Mouse (Mus musculus) cerebellum, adult 18-20 months (tissue): Measurements from ENCODE around the gene Cep128.
A peak's percentile ranks its signal among the peaks of the same experiment; 100 is the strongest.

Experiments used
- DNase-seq, 2 experiments: peaks; one replicate each; pipeline ENCODE4 v3.0.0; 2021

Cep128 gene

DNA sequence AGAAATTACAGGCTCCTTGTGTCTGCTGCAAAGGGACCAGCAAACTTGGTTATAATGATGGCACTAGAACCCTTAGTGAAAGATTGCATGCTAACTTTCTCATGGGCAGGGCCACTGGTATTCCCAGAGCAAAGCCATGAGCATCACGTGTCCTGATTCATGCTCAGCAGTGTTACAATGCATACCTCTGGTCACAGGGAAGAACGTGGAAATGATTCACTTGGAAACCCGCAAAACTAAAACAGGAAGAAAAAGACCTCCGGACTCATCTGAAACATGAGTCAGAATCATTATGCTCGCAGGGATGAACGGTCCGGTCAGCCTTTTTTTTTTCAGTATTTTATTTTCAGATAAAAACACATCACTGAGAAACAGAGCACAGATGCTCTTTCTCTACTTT is 78.4 kb downstream of the Cep128 start:
- DNase-seq: no peak

DNA sequence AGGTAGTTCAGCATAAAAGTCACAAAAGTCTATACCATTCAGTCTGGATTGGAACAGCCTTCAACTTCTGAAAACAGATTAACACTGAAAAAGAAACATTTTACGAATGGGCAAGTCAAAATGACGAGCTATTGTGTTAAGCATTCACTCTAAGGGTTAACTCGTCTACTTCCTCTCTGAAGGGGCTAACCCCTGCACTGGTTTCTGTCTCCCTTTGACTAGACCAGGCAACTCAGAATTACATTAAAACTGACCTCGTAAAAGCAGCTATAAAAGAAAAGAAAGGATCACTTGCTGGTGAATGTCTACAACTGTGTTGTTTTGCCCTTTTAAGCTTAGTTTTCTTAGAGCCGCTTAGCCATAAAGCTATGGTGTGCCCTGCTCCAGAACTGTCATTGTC is 79.2 kb downstream of the Cep128 start:
- no peak for DNase-seq

DNA sequence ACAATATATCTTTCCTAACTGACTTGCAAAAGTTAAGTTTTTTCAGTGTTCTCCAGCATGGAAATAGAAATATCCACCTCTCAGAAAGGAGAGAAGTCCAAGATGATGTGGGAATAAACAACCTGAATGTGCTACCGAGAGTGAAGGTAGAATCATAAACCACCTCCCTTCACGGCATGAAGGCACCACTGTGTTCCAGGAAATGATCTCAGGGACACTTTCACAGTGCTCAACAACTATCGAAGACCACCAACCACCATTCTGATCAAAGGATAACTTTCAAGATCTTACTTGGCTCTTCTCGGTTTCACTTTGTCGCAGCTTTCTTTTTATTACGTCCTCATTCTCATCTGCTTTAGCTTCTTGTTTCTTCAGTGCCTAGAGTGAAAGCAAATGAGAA is 85.5 kb downstream of the Cep128 start:
- DNase-seq: no peak

DNA sequence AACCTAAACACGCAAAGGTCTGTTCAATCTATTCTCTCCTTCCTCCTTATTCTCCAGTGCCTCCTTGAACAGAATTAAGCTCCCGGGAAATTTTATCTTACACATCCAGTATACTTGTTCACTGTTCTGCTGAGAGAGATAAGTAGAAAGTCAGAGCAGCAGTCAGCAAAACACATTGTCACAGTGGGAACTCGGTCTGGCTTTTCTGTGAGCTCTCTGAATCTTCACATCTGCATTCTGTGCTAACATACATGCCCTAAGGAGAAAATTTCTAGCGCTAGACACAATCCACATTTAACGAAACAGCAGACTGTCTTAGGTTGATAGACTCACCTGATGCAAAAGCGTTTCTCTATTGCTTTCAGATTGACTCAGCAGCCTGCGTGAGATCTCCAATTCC is 88.3 kb downstream of the Cep128 start:
- no peak for DNase-seq

DNA sequence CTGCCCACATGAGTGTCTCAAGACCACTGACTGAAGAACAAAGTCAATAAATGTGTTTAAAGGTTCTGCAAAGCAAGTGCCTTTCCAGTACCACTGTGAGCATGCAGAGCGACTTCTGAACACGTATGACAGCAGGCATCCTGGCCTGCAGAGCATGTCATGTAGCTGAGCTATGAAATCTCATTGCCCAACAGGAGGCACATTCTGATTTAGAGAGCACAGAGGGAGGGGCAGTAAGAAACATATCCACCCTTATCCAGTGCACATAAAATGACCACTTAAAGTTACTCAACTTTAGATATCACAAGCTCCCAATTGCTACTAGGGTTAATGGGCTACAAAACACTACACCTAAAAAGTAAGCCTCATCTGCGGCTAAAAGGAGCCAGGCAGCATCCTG is 88.8 kb downstream of the Cep128 start:
- no peak for DNase-seq

DNA sequence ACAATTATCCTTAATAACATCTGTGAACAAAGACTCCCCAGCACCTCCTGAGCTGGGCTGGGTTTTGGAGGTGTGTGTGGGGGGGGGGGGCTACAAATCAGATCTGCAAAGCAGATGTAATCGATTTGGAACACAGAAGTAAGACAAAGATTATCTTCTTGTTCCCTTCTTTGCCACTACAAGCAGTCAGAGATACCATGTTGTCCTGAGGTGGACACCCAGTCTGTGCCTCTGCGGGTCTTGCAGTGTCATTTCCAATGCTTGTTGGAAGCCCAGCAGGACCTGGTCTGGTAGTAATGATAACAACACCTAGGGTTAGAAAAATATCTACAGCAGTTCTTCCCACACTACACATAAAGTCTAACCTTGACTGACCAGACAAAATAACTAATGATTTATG is 110.3 kb downstream of the Cep128 start:
- no peak for DNase-seq

DNA sequence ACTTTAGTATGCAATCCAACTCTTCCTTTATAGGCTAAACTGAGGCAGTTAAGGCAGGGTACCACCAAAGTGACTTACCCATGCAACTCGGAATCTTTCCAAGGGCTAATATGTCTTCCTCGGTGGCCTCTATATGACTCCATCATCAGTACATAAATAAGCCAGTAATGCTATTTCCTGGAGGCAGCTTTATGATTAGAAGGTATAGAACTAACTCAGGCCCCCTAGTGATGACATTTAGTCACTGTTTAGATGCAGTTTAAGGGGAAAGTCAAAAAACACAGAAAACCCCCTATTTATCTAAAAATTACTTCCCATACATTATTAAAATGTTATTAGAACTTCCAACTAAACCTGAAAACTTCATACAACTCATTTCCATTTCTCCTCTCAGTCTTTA is 114.6 kb downstream of the Cep128 start:
- DNase-seq: no peak

DNA sequence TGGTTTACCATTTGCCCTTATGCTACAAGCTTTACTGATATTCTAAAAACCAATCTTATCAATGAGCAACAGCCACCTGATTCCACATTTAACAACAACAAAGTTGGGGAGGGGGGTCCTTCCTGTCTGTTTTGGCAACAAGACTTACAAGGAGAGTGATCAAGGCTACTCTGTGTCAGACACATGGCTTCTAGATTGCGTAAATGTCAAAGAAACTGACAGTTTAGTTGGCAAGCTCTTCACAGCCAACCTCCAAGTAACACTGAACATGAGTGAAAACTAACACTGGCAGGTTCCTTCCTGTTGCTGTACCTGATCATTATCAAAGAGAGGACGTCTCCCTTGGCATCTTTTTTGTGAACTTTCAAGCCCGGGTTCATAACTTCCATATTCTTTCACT is 115.2 kb downstream of the Cep128 start:
- no peak for DNase-seq

DNA sequence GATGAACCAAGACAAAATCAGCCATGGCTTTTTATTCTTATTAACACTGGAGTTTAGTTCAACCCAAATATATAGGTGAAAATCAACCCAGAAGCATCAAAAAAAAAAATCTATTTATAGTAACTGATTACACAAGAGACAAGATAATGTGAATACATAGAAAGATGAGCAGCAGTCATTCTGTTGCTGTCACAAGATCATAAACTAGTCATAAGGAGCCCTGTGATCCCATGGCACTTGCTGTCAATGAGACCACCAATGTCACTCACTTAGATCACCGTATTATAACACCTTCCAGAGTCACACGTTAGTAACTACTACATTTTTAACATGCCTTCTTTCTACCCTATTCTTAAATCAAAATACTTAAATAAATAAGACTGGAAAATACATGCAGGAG is 118.2 kb downstream of the Cep128 start:
- DNase-seq: no peak

DNA sequence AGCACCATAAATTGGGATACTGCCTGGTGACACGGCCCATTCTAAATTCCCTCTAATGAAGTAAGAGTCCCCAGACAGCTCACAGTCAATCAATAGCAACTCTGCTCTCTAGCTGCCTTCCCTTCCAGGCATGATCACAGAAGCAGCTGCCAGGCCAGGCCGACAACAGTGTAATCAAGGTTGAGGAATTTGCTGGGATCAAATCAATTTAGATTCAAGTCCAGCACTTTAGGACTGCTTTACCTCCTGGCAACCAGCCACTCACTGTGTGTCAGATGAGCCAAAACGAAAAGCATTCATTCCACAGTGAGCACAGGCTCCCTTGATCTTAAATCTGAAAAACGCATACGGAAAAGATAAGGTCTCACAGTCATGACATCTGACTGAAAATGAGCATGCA is 118.7 kb downstream of the Cep128 start:
- peak; percentile 7 to 12 for DNase-seq

DNA sequence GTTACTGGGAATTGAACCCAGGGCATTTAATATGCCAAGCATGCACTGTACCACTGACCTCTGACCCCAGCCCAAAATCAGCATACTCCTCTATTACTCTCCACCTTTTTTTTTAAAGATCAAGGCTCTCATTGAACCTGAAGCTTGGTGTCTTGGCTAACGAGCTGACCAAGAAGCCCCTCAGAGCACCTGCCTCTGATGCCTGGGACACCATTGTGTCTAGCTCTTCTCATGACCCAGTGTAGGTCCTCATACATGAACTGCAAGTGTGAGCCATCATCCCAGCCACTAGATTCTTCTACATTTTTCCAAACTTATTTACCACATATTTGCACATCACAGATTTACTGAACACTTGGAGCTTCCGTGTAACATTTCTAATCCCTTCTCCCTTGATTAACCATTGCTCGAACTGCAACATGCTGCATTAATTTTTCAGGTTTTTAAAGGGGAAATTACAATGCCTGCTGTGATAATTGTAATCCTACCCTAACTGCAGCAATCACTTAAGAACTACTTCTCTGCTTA is 119.3 kb downstream of the Cep128 start:
- no peak for DNase-seq

DNA sequence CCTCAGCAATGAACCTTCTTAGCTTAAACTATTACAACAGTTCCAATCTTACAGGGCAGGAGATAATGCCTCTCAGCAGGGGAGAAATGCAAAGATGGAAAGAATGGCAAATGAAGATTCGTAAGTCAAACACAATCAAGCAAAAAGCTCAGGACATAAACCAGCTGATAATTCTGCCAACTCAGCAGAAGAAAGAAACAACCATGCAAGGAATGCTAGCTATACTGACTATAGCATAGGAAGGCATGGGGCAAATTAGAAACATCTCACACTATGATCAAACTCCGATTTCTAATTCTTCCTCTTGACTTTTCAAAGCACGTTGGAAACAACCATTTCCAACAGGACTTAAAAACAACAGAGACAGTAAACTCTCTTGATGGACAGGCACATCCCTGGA is 120.5 kb downstream of the Cep128 start:
- DNase-seq: no peak

DNA sequence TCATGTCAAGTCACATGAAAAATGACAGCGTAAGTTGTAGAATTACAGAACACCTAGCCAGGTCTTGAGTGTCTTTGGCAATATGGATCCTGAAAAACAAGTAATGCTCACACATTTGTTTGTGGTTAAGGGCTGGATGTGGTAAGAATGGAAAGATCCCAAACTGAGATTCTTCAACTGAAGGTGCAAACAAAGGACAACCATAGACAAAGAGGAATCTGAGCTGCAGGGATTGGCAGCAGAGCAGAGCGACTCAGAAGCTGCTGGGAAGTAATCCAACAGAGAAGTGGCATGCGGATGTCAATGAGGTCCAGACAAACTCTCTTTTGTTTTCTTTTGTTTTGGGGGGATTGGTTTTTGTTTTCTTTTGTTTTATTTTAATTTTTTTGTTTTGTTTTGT is 121.4 kb downstream of the Cep128 start:
- DNase-seq: no peak

DNA sequence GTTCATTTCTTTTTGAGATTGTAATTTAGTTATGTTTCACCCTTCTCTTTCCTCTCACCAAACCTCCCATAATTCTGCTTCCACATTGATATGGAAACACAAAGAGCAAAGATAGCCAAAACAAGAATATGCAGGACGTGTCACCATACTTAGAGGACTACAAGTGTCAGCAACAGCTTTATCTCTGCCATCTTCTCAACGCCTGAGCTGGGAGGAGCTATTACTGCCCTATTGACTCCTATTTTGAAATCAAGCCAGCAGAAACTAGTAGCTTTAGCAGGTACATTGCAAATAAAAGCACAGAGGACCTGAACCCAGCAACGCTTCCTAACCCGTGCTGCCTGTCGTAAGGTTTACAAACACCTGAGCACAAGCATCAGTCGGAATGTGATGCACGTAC is 127.9 kb downstream of the Cep128 start:
- no peak for DNase-seq

DNA sequence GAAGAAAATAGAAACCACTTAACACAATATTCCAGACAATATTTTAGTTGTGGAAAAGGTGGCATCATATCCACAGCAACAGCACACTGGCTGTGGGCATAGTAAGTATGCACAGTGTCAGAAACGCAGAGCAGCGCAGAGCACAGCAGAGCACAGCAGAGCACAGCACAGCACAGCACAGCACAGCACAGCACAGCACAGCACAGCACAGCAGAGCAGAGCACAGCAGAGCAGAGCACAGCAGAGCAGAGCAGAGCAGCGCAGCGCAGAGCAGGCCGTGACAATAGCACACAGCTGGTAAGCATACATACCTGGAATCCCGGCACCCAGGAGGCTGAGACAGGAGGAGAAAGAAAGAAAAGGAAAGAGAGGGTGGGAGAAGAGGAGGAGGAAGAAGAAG is 129.4 kb downstream of the Cep128 start:
- no peak for DNase-seq

DNA sequence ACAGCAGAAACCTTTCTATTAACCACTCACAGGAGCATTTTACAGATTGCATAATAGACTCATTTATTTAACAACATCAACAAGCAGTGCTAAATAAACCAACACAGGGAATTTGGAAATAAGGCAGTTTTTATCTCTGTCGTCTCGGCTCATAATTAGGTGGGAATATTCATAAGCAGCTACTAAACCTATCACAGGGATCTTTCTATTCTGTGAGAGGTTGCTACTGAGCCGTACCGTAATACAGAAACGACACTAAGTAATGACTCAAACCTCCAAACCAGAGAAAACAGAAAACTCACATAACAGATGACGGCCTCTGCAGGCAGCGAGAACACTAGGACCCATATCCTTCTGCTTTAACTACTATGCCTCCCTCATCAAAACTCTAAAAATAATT is 163.6 kb downstream of the Cep128 start:
- DNase-seq: no peak

DNA sequence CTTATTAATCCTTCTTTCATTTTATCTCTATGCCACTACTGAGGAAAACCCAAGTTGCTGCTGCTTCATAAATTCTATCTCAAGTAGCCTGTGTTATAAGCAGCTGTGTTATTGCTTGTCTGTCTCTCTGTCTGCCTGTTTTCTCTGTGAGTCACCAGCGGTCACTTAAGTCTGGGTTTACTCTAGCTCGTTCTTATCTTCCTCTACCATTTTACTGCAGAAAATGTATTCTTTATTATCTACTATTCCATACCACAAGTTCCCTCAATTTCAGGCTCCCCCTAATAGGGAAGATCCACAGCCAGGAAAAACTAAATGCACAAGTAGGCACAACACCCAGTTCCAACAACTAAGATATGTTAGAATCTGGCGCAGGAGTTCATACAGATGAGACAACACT is 178.7 kb downstream of the Cep128 start:
- no peak for DNase-seq

DNA sequence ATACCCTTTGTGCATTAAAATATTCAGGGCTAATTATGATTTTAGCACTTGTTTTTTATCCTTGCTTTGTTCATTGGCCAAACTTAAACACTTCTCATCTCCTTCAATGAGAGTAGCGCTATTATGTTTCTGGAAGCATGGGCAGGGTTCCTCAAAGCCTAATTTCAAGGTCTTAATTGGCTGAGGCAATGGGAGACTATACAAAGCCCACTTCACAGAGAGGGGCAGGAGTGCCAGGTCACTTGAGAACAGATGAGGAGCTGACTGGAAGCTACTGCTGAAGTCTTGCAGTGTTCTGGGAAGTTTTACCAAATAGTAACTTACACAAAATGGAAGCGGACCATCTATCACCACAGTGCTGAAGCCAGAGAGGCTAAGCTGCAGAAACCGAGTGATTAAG is 179.9 kb downstream of the Cep128 start:
- DNase-seq: no peak

DNA sequence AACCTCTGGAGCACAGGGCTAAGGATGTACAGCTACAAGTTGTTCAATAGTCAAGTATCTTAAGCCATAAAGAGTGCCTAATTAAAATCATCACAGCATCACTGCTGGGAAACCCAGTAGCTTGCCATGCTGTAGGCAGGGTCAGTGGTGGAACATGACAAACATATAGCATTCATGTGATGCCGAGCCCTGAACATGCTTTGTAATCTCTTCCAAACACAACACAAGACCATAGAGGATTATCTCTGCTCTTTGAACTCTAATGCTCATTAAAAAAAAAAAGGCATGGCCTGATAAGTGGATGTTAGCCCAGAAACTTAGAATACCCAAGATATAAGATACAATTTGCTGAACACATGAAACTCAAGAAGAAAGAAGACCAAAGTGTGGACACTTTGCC is 181.7 kb downstream of the Cep128 start:
- no peak for DNase-seq

DNA sequence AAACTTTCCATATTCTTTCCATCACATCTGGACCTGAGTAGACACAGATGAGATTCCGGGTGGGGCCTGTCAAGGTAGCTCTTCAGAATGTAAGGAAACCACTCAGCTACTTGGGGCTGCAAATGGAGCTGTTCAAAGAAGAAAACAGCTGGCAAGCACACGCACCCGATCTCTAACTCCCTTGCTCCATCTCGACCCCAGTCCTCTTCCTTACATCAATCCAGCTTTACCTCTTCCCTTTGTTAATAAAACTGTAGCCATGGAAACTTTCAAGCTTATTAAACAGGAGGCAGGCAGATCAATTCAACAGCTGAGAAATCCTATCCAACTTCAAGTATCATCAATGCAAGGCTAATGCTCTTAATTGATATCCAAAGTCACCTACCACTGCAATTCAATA is 195.1 kb downstream of the Cep128 start:
- no peak for DNase-seq

DNA sequence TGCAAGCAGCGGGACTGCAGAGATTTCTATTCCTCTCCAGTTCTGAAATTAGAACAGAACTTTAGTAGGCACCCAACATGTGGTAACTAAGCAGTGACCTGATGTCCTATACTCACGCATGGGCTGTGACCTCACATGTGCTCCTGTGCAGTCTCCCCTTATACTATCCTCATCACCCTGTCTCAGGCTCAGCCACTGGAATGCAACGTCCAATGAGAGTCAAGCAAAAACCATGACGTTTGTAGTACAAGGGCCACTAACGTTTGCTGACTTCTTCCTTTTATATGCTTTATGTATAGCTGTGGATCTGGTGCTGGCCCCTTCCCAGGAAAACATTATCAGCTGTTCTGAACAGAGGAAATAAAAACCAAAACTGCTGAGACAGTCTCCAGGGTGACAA is 198.6 kb downstream of the Cep128 start:
- DNase-seq: no peak

DNA sequence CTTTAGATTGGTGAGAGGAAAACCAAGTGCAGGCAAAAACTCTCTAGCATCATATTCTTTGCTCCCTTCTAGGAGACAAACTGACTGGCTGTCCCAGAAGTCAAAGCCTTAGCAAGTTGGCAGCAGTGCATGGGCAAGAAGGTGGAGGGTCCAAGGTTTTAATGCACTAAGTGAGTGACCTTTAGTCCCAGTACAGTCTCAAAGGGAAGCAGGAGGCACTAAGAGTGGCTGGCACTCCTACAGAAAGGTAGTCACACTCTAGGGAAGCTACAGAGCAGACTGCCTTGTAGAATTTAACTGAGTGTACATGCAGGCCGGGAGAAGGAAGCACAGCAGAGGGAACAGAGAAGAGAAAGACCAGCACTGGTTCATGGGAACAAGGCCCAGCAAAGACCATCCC is 199.6 kb downstream of the Cep128 start:
- DNase-seq: no peak

DNA sequence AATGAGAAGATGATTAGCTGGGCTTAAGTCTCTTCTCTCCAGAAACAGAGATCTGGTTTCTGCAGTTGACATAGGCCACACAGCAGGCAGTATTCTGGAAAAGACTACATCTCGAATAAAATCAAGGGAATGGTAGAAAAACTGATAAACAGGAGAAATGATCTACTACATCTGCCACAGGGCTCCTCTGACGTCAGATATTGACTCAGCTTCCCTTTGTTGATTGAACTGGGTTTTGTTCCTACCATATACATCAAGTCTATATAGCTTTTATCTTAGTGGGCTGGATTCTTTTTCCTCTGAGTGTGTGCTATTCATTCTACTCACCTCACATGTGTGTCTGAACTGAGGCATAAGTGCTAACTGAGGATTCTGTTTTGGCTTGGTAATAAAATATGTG is 200.3 kb downstream of the Cep128 start:
- no peak for DNase-seq

DNA sequence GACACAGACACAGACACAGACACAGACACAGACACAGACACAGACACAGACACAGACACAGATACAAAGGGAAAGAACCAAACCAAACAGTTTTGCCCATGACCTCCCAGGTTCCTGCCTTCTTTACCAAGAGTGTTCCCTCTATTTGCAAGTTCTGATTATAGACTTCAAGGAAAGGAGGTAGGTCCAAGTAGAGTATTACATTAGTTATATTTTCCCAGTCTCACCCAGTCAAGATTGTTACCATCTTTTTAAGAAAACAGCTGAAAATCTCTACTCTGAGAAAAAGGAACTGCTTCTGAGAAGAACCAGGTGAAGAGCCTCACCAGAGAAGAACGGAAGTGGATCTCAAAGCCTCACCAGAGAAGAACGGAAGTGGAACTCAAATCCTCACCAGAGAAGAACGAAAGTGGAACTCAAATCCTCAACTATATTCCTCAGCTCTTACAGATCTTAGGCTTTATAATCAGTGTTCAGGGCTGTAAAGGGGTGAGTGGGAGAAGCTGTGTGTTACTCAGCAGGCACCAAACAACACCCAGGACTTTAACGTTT is 200.8 kb downstream of the Cep128 start:
- DNase-seq: no peak

DNA sequence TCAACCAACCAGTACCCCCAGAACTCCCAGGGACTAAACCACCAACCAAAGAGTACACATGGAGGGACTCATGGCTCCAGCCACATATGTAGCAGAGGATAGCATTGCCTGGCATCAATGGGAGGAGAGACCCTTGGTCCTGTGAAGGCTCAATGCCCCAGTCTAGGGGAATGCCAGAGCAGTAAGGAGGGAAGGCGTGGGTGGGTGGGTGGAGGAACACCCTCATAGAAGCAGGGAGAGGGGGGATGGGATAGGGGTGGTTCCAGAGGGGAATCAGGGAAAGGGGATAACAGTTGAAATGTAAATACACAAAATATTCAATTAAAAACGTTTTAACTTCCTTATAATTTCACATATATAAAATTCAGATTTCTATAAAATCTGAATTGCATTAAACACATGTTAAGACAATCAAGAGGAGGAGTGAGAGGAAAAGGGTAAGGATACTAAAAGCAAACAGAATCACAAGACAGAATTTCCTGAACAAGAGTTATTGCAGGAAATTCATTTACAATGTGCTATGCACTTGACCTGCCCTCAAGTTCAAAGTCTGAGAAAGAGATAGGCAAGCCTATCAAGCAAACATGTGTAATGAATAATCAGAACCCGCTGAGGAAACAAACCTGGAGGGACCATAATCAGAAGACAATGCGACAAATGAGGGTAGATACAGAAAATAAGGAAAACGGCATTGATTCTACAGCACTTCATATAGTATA is 207.2 kb downstream of the Cep128 start:
- DNase-seq: no peak
